Mouse (Mus musculus) left cerebral cortex, postnatal 25 days (tissue): ENCODE results near the gene Slc30a1. TPM values are rescaled to one million over a fixed set of nuclear protein-coding genes. Genes with fewer than 3 reads are reported as not detected.

Experiments
- DNase-seq, 2 experiments: peaks; one replicate each; pipeline ENCODE4 v3.0.0; 2022; ENCODE audit warnings: low spot score in 2 of 2, mixed read lengths in 1 of 2
- intact Hi-C: fragments of 180-260 bp; cut with DNase I; formaldehyde crosslinking; loops from one replicate; pipeline ENCODE4 v1.15.1; 2025
- total RNA-seq, 2 experiments: library from RNA; stranded (reverse); gene quantifications; 2 replicates each; pipeline ENCODE4 v1.2.3; 2021

Gene Slc30a1
- total RNA-seq, 2 experiments from 2014 or later = 28.2 to 36.9 TPM

- no peak for DNase-seq
Measured at GRCm38 (mm10) chr1:191930525-191931105, 24.0 kb downstream of the Slc30a1 start.

GRCm38 (mm10) chr1:191932286-191932985, 25.9 kb downstream of the Slc30a1 start:
- no peak for DNase-seq
- intact Hi-C loops = loop anchor here (2.0 kb wide), 1 partner anchor 14 kb away; no protein-coding TSS in a partner anchor

More at GRCm38 (mm10) chr1:191930525-191931105, 24.0 kb downstream of the Slc30a1 start:
- intact Hi-C loops = no loop called here

- intact Hi-C loops = loop anchor here (2.0 kb wide), 1 partner anchor 14 kb away; no protein-coding TSS in a partner anchor
- DNase-seq = no peak
Measured at GRCm38 (mm10) chr1:191932986-191933632, 26.5 kb downstream of the Slc30a1 start.

GRCm38 (mm10) chr1:191943638-191944037, 37.1 kb downstream of the Slc30a1 start:
- intact Hi-C loops = no loop called here
- no peak for DNase-seq

- intact Hi-C loops = no loop called here
Measured at GRCm38 (mm10) chr1:191945341-191945740, 38.8 kb downstream of the Slc30a1 start.

GRCm38 (mm10) chr1:191945756-191946155, 39.2 kb downstream of the Slc30a1 start:
- DNase-seq = no peak
- intact Hi-C loops = loop anchor here (2.0 kb wide), 1 partner anchor 13 kb away; no protein-coding TSS in a partner anchor

More at GRCm38 (mm10) chr1:191945341-191945740, 38.8 kb downstream of the Slc30a1 start:
- no peak for DNase-seq

GRCm38 (mm10) chr1:191946261-191946660, 39.7 kb downstream of the Slc30a1 start:
- DNase-seq = no peak
- intact Hi-C loops = loop anchor here (2.0 kb wide), 1 partner anchor 13 kb away; no protein-coding TSS in a partner anchor

- intact Hi-C loops = loop anchor here (2.0 kb wide), 1 partner anchor 14 kb away; no protein-coding TSS in a partner anchor
- DNase-seq = no peak
Measured at GRCm38 (mm10) chr1:191946835-191947234, 40.3 kb downstream of the Slc30a1 start.

GRCm38 (mm10) chr1:191947796-191948195, 41.2 kb downstream of the Slc30a1 start:
- no peak for DNase-seq
- intact Hi-C loops = loop anchor here (2.0 kb wide), 1 partner anchor 15 kb away; no protein-coding TSS in a partner anchor

- no peak for DNase-seq
- intact Hi-C loops = no loop called here
Measured at GRCm38 (mm10) chr1:191948600-191948999, 42.0 kb downstream of the Slc30a1 start.

- peak in 1 of 2 experiments; percentile 84 for DNase-seq
- intact Hi-C loops = loop anchor here (1.0 to 5.0 kb wide), 2 partner anchors 43 to 56 kb away; partner anchors contain the start of gene Slc30a1
Measured at GRCm38 (mm10) chr1:191950611-191951010, 44.0 kb downstream of the Slc30a1 start.

GRCm38 (mm10) chr1:191952733-191953335, 46.3 kb downstream of the Slc30a1 start:
- intact Hi-C loops = loop anchor here (5.0 kb wide), 1 partner anchor 46 kb away; the partner anchor contains the start of gene Slc30a1
- DNase-seq = peak; percentile 78 to 96

GRCm38 (mm10) chr1:191955101-191955500, 48.5 kb downstream of the Slc30a1 start:
- no peak for DNase-seq
- intact Hi-C loops = no loop called here

GRCm38 (mm10) chr1:191956261-191956660, 49.7 kb downstream of the Slc30a1 start:
- intact Hi-C loops = no loop called here
- no peak for DNase-seq

GRCm38 (mm10) chr1:191956871-191957270, 50.3 kb downstream of the Slc30a1 start:
- no peak for DNase-seq
- intact Hi-C loops = no loop called here

GRCm38 (mm10) chr1:191957321-191957720, 50.8 kb downstream of the Slc30a1 start:
- intact Hi-C loops = no loop called here
- DNase-seq = no peak

- intact Hi-C loops = no loop called here
- no peak for DNase-seq
Measured at GRCm38 (mm10) chr1:191960946-191961345, 54.4 kb downstream of the Slc30a1 start.
